Mouse (Mus musculus) heart, postnatal 0 days (tissue): ENCODE measurements around the gene Epas1.

Source experiments
- CTCF ChIP-seq: IDR thresholded peaks from 2 replicates; pipeline ENCODE4 v1.5.1; 2016; ENCODE audit warnings: antibody characterized with exemption, control low read depth, low read depth
- EP300 ChIP-seq: IDR thresholded peaks from 2 replicates; pipeline ENCODE4 v1.6.1; 2016; ENCODE audit warnings: antibody characterized with exemption, low read depth

DNA sequence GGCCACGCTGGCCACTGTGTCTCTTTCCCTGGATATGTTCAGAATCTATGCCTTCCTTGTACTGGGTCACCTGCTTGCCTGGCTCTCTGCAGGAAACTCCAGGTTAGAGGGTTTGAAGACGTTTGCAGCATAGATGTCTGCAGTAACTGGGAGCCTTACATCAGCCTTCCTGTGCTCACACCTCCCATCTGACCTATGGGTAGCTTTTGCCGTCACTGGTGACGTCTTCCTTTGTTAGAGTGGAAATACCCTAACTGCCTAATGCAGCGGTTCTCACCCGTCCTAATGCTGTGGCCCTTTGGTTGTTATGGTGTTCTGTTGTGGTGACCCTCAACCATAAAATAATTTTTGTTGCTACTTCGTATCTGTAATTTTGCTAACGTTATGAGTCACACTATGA, 43.7 kb upstream of the Epas1 start:
- TF ChIP-seq CTCF (no peak), EP300 (no peak)
